Mouse (Mus musculus) Patski (cell line): ENCODE data around the gene Pcsk4. TPM values are rescaled to one million over a fixed set of nuclear protein-coding genes. Genes with fewer than 3 reads are reported as not detected.

Source experiments
- ATAC-seq: fragments of 100-300 bp; one replicate; pipeline ENCODE4 v1.8.0; 2021
- CTCF ChIA-PET: fragments of 350-600 bp; sonication (Branson Sonifier 250); formaldehyde crosslinking; loops from one replicate; lab custom pipeline; 2022; ENCODE audit warnings: inconsistent platforms; lab: Charles Lee
- POLR2A ChIA-PET: fragments of 350-600 bp; sonication (Branson Sonifier 250); formaldehyde crosslinking; loops from one replicate; lab custom pipeline; 2022; ENCODE audit warnings: antibody characterized with exemption, inconsistent platforms; lab: Charles Lee
- DNase-seq: peaks from one replicate; pipeline ENCODE4 v3.0.0-alpha.2; 2011; ENCODE audit warnings: low read depth, low spot score
- H3K27me3 ChIP-seq: fragments of 371-371 bp; one replicate; pipeline ENCODE4 v1.5.1; 2021
- CTCF ChIP-seq: fragments of 100-300 bp; IDR thresholded peaks from one replicate; pipeline ENCODE4 v1.5.1; 2021
- in situ Hi-C: fragments of 300-500 bp; cut with MboI; formaldehyde crosslinking; loops from 3 replicates; pipeline ENCODE4 v1.11.1; 2018; ENCODE audit warnings: low pct_unique_long_range_greater_than_20kb, mixed read lengths
- polyA plus RNA-seq: library from polyadenylated mRNA; unstranded; gene quantifications from one replicate; pipeline ENCODE4 v1.2.3, GENCODE M21; 2021

Gene Pcsk4
- polyA plus RNA-seq, 1 experiment from 2014 or later: 6.2 TPM

GRCm38 (mm10) chr10:80299824-80300223, 29.5 kb downstream of the Pcsk4 start:
- no peak for TF ChIP-seq CTCF
- no peak for ATAC-seq
- CTCF ChIA-PET: no interaction called here
- in situ Hi-C loops: no loop called here
- DNase-seq: no peak
- POLR2A ChIA-PET: no interaction called here
- H3K27me3 ChIP-seq: no peaks in the 10 kb centered on the region

DNA sequence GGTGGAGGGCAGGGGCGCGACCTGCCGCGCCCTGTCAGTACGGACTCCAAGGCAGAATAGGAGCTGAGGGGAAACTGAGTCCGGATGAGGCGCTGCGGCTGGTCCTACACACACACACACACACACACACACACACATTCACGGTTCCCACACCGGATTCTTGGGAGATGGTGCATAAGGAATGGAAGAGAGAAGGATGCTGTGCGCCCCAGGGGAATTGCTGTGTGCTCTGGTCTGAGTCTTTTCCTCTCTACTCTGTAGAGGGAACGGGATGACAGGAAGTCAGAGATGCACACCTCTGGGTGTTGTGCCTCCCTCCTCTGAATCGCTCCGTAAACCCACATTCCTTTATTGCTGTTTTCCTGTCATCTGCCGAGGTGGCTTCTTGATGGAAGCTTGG, 30.0 kb downstream of the Pcsk4 start:
- no peak for DNase-seq
- in situ Hi-C loops: no loop called here
- no peak for TF ChIP-seq CTCF
- CTCF ChIA-PET: no interaction called here
- POLR2A ChIA-PET: no interaction called here
- H3K27me3 ChIP-seq: no peaks in the 10 kb centered on the region
- no peak for ATAC-seq

DNA sequence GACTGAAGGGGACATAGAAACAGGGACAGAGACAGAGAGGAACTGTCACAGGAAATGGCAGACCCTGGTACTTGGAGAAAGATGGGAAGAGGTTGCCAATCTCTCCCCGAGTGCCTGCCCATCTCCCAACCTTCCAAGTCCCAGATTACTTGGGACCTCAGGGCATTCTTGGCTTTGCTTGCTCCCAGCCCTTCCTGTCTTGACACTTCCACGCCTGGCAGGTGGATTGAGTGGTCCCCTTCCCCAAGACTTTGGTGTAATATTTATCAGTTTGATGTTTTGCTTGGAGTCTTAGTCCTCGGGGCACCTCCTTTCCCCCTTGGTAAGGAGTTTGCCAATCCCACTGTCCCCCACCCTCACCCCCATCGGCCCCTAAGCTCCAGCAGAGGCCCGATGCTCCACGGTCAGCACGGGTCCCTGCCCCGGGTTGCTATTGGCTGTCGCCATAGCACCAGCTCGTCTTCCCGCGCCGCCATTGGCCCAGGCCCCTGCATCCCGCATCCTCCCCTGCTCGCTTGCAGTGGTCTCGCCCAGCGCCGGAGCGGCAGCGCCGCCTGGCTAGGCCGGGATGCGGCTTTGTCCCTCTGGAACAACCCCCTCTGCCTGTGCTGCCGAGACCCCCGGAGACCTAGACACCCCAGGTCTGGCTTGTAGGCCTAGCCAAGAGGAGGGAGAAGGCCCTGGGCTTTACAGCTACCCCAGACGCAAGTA, 30.6 kb downstream of the Pcsk4 start:
- no peaks in the 10 kb centered on the region for H3K27me3 ChIP-seq
- no peak for TF ChIP-seq CTCF
- ATAC-seq: no peak

DNA sequence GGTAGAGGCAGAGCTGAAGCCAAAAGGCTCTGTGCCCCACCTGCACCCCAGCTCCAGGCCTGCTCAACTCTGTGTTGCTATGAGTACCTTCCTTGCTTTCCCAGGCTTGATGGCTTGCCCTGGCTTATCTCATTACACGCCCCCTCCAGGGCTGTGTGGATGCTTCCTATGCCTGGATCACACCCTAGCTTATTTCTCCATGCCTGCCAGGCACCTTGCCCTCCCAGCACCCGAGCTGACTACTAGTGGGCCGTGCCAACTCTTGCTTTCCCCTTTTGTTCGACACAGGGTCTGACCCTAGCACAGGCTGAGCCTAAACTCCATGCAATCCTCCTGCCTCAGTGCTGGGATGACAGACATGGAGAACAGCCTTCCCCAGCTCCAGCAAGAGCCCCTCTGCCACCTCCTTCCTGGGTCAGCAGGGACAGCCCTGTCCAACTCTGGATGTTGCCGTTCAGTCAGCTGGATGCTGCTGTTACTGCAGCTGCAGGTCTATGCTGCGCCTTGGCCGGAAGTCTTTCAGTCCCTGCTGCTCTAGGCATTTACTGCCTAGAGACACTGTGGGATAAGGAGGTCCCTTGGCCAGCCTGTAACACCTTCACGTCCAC, 31.7 kb downstream of the Pcsk4 start:
- ChIA-PET POLR2A (no interaction called here), CTCF (interaction anchor here (0.8 to 1.0 kb wide), 2 partner anchors 19 to 43 kb away, joined by 3 read pairs; no protein-coding TSS in a partner anchor)
- H3K27me3 ChIP-seq: no peaks in the 10 kb centered on the region
- DNase-seq: no peak
- ATAC-seq: no peak
- in situ Hi-C loops: no loop called here
- no peak for TF ChIP-seq CTCF

More for the DNA sequence above, 30.6 kb downstream of the Pcsk4 start:
- ChIA-PET POLR2A (no interaction called here), CTCF (no interaction called here)
- in situ Hi-C loops: no loop called here
- no peak for DNase-seq

DNA sequence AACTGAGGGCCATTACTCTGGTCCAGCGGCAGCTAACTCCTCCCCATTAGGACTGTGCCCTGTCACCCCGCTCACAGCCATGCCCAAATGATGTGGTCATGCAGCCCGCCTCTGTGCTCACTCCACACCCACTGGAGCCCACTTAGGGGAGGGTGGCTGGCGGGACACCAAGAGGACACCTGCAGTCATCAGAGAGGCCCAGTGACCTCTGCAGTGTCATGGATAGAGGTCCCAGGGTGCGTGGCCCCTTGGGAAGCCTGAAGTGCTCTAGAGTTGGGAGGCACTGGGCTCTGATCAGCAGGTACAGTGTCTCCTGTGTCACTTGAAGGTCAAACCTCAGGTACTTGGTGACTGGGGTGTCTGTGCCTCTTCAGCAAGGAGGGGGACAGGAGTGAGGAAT, 32.5 kb downstream of the Pcsk4 start:
- no peak for TF ChIP-seq CTCF
- DNase-seq (no peak), ATAC-seq (no peak)
- CTCF ChIA-PET: interaction anchor here (1.0 kb wide), 1 partner anchor 44 kb away, joined by 3 read pairs; no protein-coding TSS in a partner anchor
- H3K27me3 ChIP-seq: no peaks in the 10 kb centered on the region
- POLR2A ChIA-PET: no interaction called here
- in situ Hi-C loops: no loop called here

DNA sequence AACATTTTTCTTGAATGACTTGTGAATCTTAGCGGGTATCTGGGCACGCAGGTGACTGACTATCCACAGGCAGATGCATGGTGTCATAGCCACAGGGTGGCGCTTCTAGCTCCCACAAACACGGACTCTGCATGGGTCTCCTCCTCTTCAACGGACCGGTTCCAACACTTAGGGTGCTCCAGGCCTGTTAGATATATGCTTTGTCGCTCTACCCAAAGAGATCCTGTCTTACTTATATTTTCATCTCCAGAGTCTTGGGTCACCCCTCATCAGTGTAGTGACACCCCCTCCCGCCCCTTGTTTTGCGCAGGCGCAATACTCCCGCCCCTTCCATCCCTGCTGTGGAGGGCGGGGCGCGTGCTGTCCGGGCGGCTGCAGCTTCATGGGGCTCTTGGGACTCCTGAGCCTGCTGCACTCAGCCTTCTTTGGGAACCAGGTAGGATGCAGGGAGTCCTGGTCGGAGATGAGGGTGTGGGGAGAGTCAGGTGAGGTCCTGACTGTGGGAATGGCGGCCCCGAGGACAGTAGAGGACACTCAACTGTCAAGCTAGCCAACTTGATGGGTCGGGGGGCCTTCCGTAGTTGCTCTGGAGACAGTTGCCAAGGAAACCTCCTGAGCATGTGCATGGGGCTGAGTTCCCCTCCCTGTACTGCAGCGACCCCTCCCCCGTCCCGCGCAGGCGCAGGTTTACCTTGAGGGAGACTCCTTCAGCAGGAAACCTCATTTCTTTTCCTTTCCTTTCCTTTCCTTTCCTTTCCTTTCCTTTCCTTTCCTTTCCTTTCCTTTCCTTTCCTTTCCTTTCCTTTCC, 33.5 kb downstream of the Pcsk4 start, which contains the start of gene Apc2:
Gene Apc2, plus strand, starts transcription at position 360 of the 808 bp plus-strand sequence.
- no peak for DNase-seq
- H3K27me3 ChIP-seq: no peaks in the 10 kb centered on the region
- POLR2A ChIA-PET: no interaction called here
- CTCF ChIA-PET: no interaction called here
- no peak for TF ChIP-seq CTCF
- in situ Hi-C loops: no loop called here
- ATAC-seq: no peak

DNA sequence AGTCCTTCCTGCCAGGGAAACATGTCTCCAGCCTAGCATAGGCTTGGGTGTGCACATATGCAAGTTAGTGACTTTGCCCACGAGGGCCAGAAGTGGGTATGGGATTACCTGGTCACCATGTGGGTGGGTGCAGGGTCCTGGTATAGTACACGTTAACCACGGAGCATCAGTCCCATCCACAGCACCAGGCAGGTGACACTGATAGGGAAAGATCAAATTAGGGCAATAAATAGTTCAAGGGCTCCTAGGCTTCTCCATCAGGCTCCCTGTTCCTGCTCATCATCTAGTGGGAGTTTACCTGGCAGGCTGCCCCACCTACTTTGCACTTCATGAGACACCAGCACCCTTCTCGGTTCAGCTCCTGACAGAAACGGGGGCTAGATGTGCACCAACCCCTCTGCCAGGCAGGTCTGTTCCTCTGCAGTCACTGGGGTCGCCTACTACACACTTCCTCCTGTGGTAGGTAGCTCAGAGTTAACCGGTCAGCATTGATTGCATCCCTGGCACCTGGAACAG, 34.5 kb downstream of the Pcsk4 start:
- DNase-seq: no peak
- ChIA-PET CTCF (no interaction called here), POLR2A (no interaction called here)
- ATAC-seq: no peak
- no peak for TF ChIP-seq CTCF
- H3K27me3 ChIP-seq: no peaks in the 10 kb centered on the region
- in situ Hi-C loops: no loop called here

DNA sequence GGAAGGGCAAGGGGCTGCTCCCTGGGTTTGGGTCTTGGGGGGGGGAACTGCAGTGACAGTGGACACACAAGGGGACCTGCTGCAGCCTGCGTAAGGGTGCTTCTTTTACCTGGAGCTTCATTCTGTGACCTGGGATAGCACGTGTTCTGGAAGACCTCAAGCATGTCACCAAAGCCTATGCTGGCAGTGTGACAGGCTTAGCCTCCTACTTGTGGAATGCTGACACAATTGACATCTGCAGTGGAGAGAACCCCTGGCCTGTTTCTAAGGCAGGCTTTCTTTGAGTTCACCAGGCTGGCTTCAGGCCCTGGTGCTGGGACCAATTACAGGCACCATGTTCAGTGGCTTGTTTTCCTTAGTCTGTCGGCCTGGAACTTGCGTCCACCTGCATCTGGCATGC, 35.0 kb downstream of the Pcsk4 start:
- no peak for TF ChIP-seq CTCF
- in situ Hi-C loops: no loop called here
- no peaks in the 10 kb centered on the region for H3K27me3 ChIP-seq
- DNase-seq (no peak), ATAC-seq (no peak)
- CTCF ChIA-PET: no interaction called here
- POLR2A ChIA-PET: no interaction called here

DNA sequence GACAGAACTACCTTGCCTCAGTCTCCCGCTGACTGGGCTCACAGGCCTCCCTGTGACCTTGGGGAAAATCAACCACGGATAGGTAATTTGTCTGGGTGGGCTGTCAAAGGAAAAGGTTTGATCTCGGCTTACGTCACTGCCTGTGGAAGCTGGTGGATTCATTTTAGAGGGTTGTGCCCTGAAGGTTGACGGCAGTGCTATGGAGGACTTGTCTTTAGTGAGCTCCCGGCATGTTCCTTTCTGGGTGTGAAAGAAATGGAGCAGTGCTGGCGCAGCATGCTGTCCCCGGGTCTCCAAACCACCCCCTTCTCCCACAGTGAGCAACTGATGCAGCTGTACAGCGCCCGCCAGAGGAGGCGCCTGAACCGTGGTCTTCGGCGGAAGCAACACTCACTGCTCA, 36.0 kb downstream of the Pcsk4 start:
- DNase-seq (no peak), ATAC-seq (no peak)
- POLR2A ChIA-PET: interaction anchor here (1.2 kb wide), 1 partner anchor 31 kb away, joined by 3 read pairs; no protein-coding TSS in a partner anchor
- no peak for TF ChIP-seq CTCF
- no peaks in the 10 kb centered on the region for H3K27me3 ChIP-seq
- in situ Hi-C loops: no loop called here
- CTCF ChIA-PET: no interaction called here
